8 mouse cellular contexts compared by ENCODE assay signal in genomic region chr13:95535461-95536116, GRCm38 (mm10). TPM values are rescaled to one million over a fixed set of nuclear protein-coding genes. Genes with fewer than 3 reads are reported as not detected.
DNase-seq lines count a peak whose midpoint lies in the region; ATAC-seq and TF ChIP-seq lines count a peak whose summit lies in the region.

No protein-coding gene starts in this region.

- no peaks in the 10 kb centered on the region for H3K27me3 ChIP-seq in kidney, postnatal 0 days (ENCODE audit: insufficient read depth, low read length)
- H3K27me3 ChIP-seq in liver, embryonic 14.5 days (ENCODE audit: control insufficient read depth, insufficient read depth, low read length), result no peaks in the 10 kb centered on the region; the same call in 1 of the 2 replicates
- H3K27me3 ChIP-seq in stomach, embryonic 14.5 days (ENCODE audit: control insufficient read depth, insufficient read depth, low read length), result no peaks in the 10 kb centered on the region

- H3K4me2 ChIP-seq in kidney, postnatal 0 days (ENCODE audit: low read length), result no peak overlapping the region; the same call in 1 of the 2 replicates
- peak overlapping the region; percentile 58 for H3K4me2 ChIP-seq in liver, embryonic 14.5 days (ENCODE audit: low read depth)
- H3K4me2 ChIP-seq in stomach, embryonic 14.5 days (replicated peaks; ENCODE audit: low read depth, low read length), result peak overlapping the region; percentile 27

- no peaks in the 10 kb centered on the region for H3K36me3 ChIP-seq in kidney, postnatal 0 days (ENCODE audit: insufficient read depth, low read length)
- H3K36me3 ChIP-seq in liver, embryonic 14.5 days (replicated peaks; ENCODE audit: control insufficient read depth, insufficient read depth, low read depth), result no peaks in the 10 kb centered on the region
- H3K36me3 ChIP-seq in stomach, embryonic 14.5 days (ENCODE audit: control insufficient read depth, insufficient read depth, low read length), result no peaks in the 10 kb centered on the region

- TF ChIP-seq EP300 in liver, embryonic 14.5 days (IDR thresholded peaks at IDR 0.05; ENCODE audit: low read depth), result peak; percentile 87

- no peak for TF ChIP-seq CTCF in kidney, postnatal 0 days (IDR thresholded peaks at IDR 0.05; ENCODE audit: low read depth)
- TF ChIP-seq CTCF in liver, embryonic 14.5 days (IDR thresholded peaks at IDR 0.05; ENCODE audit: low read depth), result no peak

- ATAC-seq in kidney, postnatal 0 days (replicated peaks; ENCODE audit: low FRiP score, low read depth), result no peak; the same call in 1 of the 2 replicates
- ATAC-seq in liver, embryonic 14.5 days (ENCODE audit: insufficient read depth), result peak; percentile 81
- peak; percentile 35; the same call in 1 of the 2 replicates for ATAC-seq in stomach, embryonic 14.5 days (ENCODE audit: insufficient number of reproducible peaks, insufficient read depth, low FRiP score, low read depth)

- no peak overlapping the region for H3K9ac ChIP-seq in kidney, postnatal 0 days (ENCODE audit: low read depth, low read length)
- peak overlapping the region; percentile 23; the same call in 1 of the 2 replicates for H3K9ac ChIP-seq in liver, embryonic 14.5 days (replicated peaks)
- H3K9ac ChIP-seq in stomach, embryonic 14.5 days (replicated peaks; ENCODE audit: low read depth, low read length), result no peak overlapping the region

- 15% methylated on average over 11 of the region's 11 CpGs for WGBS in kidney, postnatal 0 days
- 6% methylated on average over 11 of the region's 11 CpGs for WGBS in liver, embryonic 14.5 days (ENCODE audit: insufficient replicate concordance)
- 13% methylated on average over 11 of the region's 11 CpGs for WGBS in stomach, embryonic 14.5 days

- H3K27ac ChIP-seq in kidney, postnatal 0 days, result no peak overlapping the region
- H3K27ac ChIP-seq in liver, embryonic 14.5 days, result peak overlapping the region; percentile 11
- peak overlapping the region; percentile 27; the same call in 1 of the 2 replicates for H3K27ac ChIP-seq in stomach, embryonic 14.5 days (ENCODE audit: low read length)

- peaks cover 14% of the 10 kb centered on the region for H3K4me1 ChIP-seq in kidney, postnatal 0 days (replicated peaks; ENCODE audit: insufficient read depth, low read length)
- H3K4me1 ChIP-seq in liver, embryonic 14.5 days (replicated peaks; ENCODE audit: control insufficient read depth in 2 of 2, insufficient read depth in 2 of 2, low read length in 1 of 2), result peaks cover 24 to 32% of the 10 kb centered on the region in 2 experiments
- H3K4me1 ChIP-seq in stomach, embryonic 14.5 days (ENCODE audit: control insufficient read depth, insufficient read depth, low read length), result peaks cover 27% of the 10 kb centered on the region

- DNase-seq in kidney, postnatal 0 days (ENCODE audit: low spot score), result peak; percentile 26
- no peak for DNase-seq in kidney, adult 11 months
- peak; percentile 47 for DNase-seq in embryo, embryonic 9.5 days (ENCODE audit: extremely low spot score)
- DNase-seq in liver, embryonic 14.5 days (ENCODE audit: low read depth in 3 of 3, low spot score in 3 of 3), result peak in 1 of 3 experiments; percentile 76
- no peak for DNase-seq in cerebellum, postnatal 36 days
- DNase-seq in retina, embryonic 14.5 days (ENCODE audit: low spot score), result no peak
- no peak for DNase-seq in thymus, adult 18-20 months

- no peak overlapping the region for H3K4me3 ChIP-seq in kidney, postnatal 0 days (replicated peaks; ENCODE audit: low read depth, low read length)
- peak overlapping the region; percentile 12 to 25; a peak in 3 of 4 replicates for H3K4me3 ChIP-seq in liver, embryonic 14.5 days (ENCODE audit: insufficient read depth in 1 of 2, low read depth in 2 of 2, low read length in 2 of 2)
- no peak overlapping the region for H3K4me3 ChIP-seq in stomach, embryonic 14.5 days (ENCODE audit: low read depth, low read length)

- no peaks in the 10 kb centered on the region for H3K9me3 ChIP-seq in kidney, postnatal 0 days (replicated peaks; ENCODE audit: low read length)
- no peaks in the 10 kb centered on the region for H3K9me3 ChIP-seq in liver, embryonic 14.5 days (ENCODE audit: control insufficient read depth, low read length)
- no peaks in the 10 kb centered on the region for H3K9me3 ChIP-seq in stomach, embryonic 14.5 days (ENCODE audit: control insufficient read depth, low read depth, low read length)

RNA-seq across cellular contexts. Expression of gene F2rl1, which starts 10.6 kb away (rescaled TPM):
- 10.4 and 10.7 TPM in 2 replicates for polyA plus RNA-seq in kidney, postnatal 0 days (2015; fragmentation: Nextera tagmentation; extraction: Ambion mirVana)
- 0.71 and 0.84 TPM in 2 replicates for polyA plus RNA-seq in liver, embryonic 14.5 days (2012; rRNA removed)
- polyA plus RNA-seq in liver, embryonic 14.5 days (2014; fragmentation: Nextera tagmentation; extraction: Ambion mirVana), result 0.30 and 0.67 TPM in 2 replicates
- 11.4 and 13.8 TPM in 2 replicates for polyA plus RNA-seq in stomach, embryonic 14.5 days (2014; fragmentation: Nextera tagmentation; extraction: Ambion mirVana)

RNA-seq across cellular contexts. Expression of gene S100z, which starts 57.1 kb away (rescaled TPM):
- polyA plus RNA-seq in kidney, postnatal 0 days (2015; fragmentation: Nextera tagmentation; extraction: Ambion mirVana), result not detected in 2 replicates
- polyA plus RNA-seq in liver, embryonic 14.5 days (2012; rRNA removed), result not detected in 2 replicates
- polyA plus RNA-seq in liver, embryonic 14.5 days (2014; fragmentation: Nextera tagmentation; extraction: Ambion mirVana), result not detected in 2 replicates
- polyA plus RNA-seq in stomach, embryonic 14.5 days (2014; fragmentation: Nextera tagmentation; extraction: Ambion mirVana), result 0.78 TPM in 1 of 2 replicates, not detected in the other

Comparison
In these comparisons a context has a peak if more than half of its experiments do, and no peak if none do; other contexts are left out.
1. DNase-seq: peak in kidney, postnatal 0 days (single experiment) and embryo, embryonic 9.5 days (single experiment); none in kidney, adult 11 months (single experiment), cerebellum, postnatal 36 days (0 of 2), retina, embryonic 14.5 days (single experiment) and thymus, adult 18-20 months (0 of 2).
2. H3K4me3 ChIP-seq: peak in liver, embryonic 14.5 days (2 of 2); none in kidney, postnatal 0 days (single experiment) and stomach, embryonic 14.5 days (single experiment).